Mouse (Mus musculus): ENCODE results near the gene Hps1. TPM values are rescaled to one million over a fixed set of nuclear protein-coding genes. Genes with fewer than 3 reads are reported as not detected.

Gene Hps1
- polyA plus RNA-seq, 1 experiment from 2014 or later, result 5.3 TPM

GRCm38 (mm10) chr19:42727424-42727823, 52.4 kb downstream of the Hps1 start:
- 82% methylated on average over 4 of the region's 4 CpGs for WGBS (ENCODE audit: insufficient replicate concordance)
- H3K36me3 ChIP-seq (replicated peaks; ENCODE audit: insufficient read depth, low read length), result 0 out of 2 replicates have a peak, but pooled peaks cover 6% of the 10 kb centered on the region
- no peak overlapping the region for H3K4me3 ChIP-seq (ENCODE audit: low read depth, low read length)
- H3K4me2 ChIP-seq (ENCODE audit: low read depth, low read length), result no peak overlapping the region
- no peak for ATAC-seq
- no peak for DNase-seq
- H3K9ac ChIP-seq (replicated peaks), result no peak overlapping the region
- no peaks in the 10 kb centered on the region for H3K27me3 ChIP-seq (ENCODE audit: insufficient read depth, low read length)
- TF ChIP-seq CTCF (IDR thresholded peaks at IDR 0.05; ENCODE audit: low read depth), result no peak
- no peak for TF ChIP-seq EP300 (IDR thresholded peaks at IDR 0.05; ENCODE audit: low read depth)
- no peak overlapping the region for H3K27ac ChIP-seq (ENCODE audit: low read depth)
- H3K4me1 ChIP-seq (ENCODE audit: insufficient read depth), result no peaks in the 10 kb centered on the region
- no peaks in the 10 kb centered on the region for H3K9me3 ChIP-seq (ENCODE audit: low read length)

- Histone ChIP-seq H3K4me3 (ENCODE audit: low read depth, low read length) (no peak overlapping the region), H3K27me3 (ENCODE audit: insufficient read depth, low read length) (no peaks in the 10 kb centered on the region), H3K4me2 (ENCODE audit: low read depth, low read length) (no peak overlapping the region), H3K9ac (replicated peaks) (no peak overlapping the region), H3K4me1 (ENCODE audit: insufficient read depth) (no peaks in the 10 kb centered on the region), H3K27ac (ENCODE audit: low read depth) (no peak overlapping the region), H3K36me3 (replicated peaks; ENCODE audit: insufficient read depth, low read length) (0 out of 2 replicates have a peak, but pooled peaks cover 6% of the 10 kb centered on the region), H3K9me3 (ENCODE audit: low read length) (no peaks in the 10 kb centered on the region)
- WGBS (ENCODE audit: insufficient replicate concordance), result 89% methylated on average over 10 of the region's 10 CpGs
- ATAC-seq, result no peak
- DNase-seq, result no peak
- TF ChIP-seq CTCF (IDR thresholded peaks at IDR 0.05; ENCODE audit: low read depth), result no peak
- no peak for TF ChIP-seq EP300 (IDR thresholded peaks at IDR 0.05; ENCODE audit: low read depth)
Observed at GRCm38 (mm10) chr19:42726766-42727165, 53.0 kb downstream of the Hps1 start.

GRCm38 (mm10) chr19:42725973-42726350, 53.8 kb downstream of the Hps1 start:
- H3K4me3 ChIP-seq (ENCODE audit: low read depth, low read length), result no peak overlapping the region
- WGBS (ENCODE audit: insufficient replicate concordance), result 69% methylated on average over 3 of the region's 3 CpGs
- no peak for TF ChIP-seq EP300 (IDR thresholded peaks at IDR 0.05; ENCODE audit: low read depth)
- TF ChIP-seq CTCF (IDR thresholded peaks at IDR 0.05; ENCODE audit: low read depth), result no peak
- no peak overlapping the region for H3K9ac ChIP-seq (replicated peaks)
- H3K27me3 ChIP-seq (ENCODE audit: insufficient read depth, low read length), result no peaks in the 10 kb centered on the region
- H3K9me3 ChIP-seq (ENCODE audit: low read length), result no peaks in the 10 kb centered on the region
- H3K4me1 ChIP-seq (ENCODE audit: insufficient read depth), result no peaks in the 10 kb centered on the region
- DNase-seq (no peak), ATAC-seq (no peak)
- 0 out of 2 replicates have a peak, but pooled peaks cover 6% of the 10 kb centered on the region for H3K36me3 ChIP-seq (replicated peaks; ENCODE audit: insufficient read depth, low read length)
- no peak overlapping the region for H3K4me2 ChIP-seq (ENCODE audit: low read depth, low read length)
- H3K27ac ChIP-seq (ENCODE audit: low read depth), result no peak overlapping the region

- Histone ChIP-seq H3K4me1 (ENCODE audit: insufficient read depth) (no peaks in the 10 kb centered on the region), H3K4me3 (ENCODE audit: low read depth, low read length) (no peak overlapping the region), H3K9me3 (ENCODE audit: low read length) (no peaks in the 10 kb centered on the region), H3K9ac (replicated peaks) (no peak overlapping the region), H3K36me3 (replicated peaks; ENCODE audit: insufficient read depth, low read length) (0 out of 2 replicates have a peak, but pooled peaks cover 6% of the 10 kb centered on the region), H3K27ac (ENCODE audit: low read depth) (no peak overlapping the region; the same call in 1 of the 2 replicates), H3K27me3 (ENCODE audit: insufficient read depth, low read length) (no peaks in the 10 kb centered on the region), H3K4me2 (ENCODE audit: low read depth, low read length) (no peak overlapping the region)
- ATAC-seq (no peak), DNase-seq (no peak)
- 46% methylated on average over 16 of the region's 16 CpGs for WGBS (ENCODE audit: insufficient replicate concordance)
- TF ChIP-seq EP300 (IDR thresholded peaks at IDR 0.05; ENCODE audit: low read depth) (no peak), CTCF (IDR thresholded peaks at IDR 0.05; ENCODE audit: low read depth) (no peak)
Observed at GRCm38 (mm10) chr19:42725056-42725972, 54.5 kb downstream of the Hps1 start.

GRCm38 (mm10) chr19:42723302-42723701, 56.5 kb downstream of the Hps1 start:
- H3K9ac ChIP-seq (replicated peaks), result no peak overlapping the region
- H3K27ac ChIP-seq (ENCODE audit: low read depth), result no peak overlapping the region
- no peak overlapping the region for H3K4me3 ChIP-seq (ENCODE audit: low read depth, low read length)
- H3K27me3 ChIP-seq (ENCODE audit: insufficient read depth, low read length), result no peaks in the 10 kb centered on the region
- no peaks in the 10 kb centered on the region for H3K9me3 ChIP-seq (ENCODE audit: low read length)
- peak; percentile 68 for ATAC-seq
- peak; percentile 38 for DNase-seq
- H3K4me2 ChIP-seq (ENCODE audit: low read depth, low read length), result no peak overlapping the region
- no peaks in the 10 kb centered on the region for H3K36me3 ChIP-seq (replicated peaks; ENCODE audit: insufficient read depth, low read length)
- 62% methylated on average over 6 of the region's 6 CpGs for WGBS (ENCODE audit: insufficient replicate concordance)
- TF ChIP-seq EP300 (IDR thresholded peaks at IDR 0.05; ENCODE audit: low read depth) (no peak), CTCF (IDR thresholded peaks at IDR 0.05; ENCODE audit: low read depth) (peak; percentile 52)
- 0 out of 2 replicates have a peak, but pooled peaks cover under 1% of the 10 kb centered on the region for H3K4me1 ChIP-seq (ENCODE audit: insufficient read depth)

GRCm38 (mm10) chr19:42722500-42722899, 57.3 kb downstream of the Hps1 start:
- Histone ChIP-seq H3K9ac (replicated peaks) (no peak overlapping the region), H3K4me1 (ENCODE audit: insufficient read depth) (0 out of 2 replicates have a peak, but pooled peaks cover 4% of the 10 kb centered on the region), H3K4me2 (ENCODE audit: low read depth, low read length) (no peak overlapping the region), H3K9me3 (ENCODE audit: low read length) (no peaks in the 10 kb centered on the region), H3K27ac (ENCODE audit: low read depth) (no peak overlapping the region), H3K36me3 (replicated peaks; ENCODE audit: insufficient read depth, low read length) (no peaks in the 10 kb centered on the region), H3K4me3 (ENCODE audit: low read depth, low read length) (no peak overlapping the region), H3K27me3 (ENCODE audit: insufficient read depth, low read length) (no peaks in the 10 kb centered on the region)
- TF ChIP-seq CTCF (IDR thresholded peaks at IDR 0.05; ENCODE audit: low read depth) (no peak), EP300 (IDR thresholded peaks at IDR 0.05; ENCODE audit: low read depth) (no peak)
- WGBS (ENCODE audit: insufficient replicate concordance), result 6% methylated on average over 1 of the region's 2 CpGs
- peak; percentile 77 for DNase-seq
- peak; percentile 72 for ATAC-seq
